Mouse (Mus musculus) olfactory bulb, adult 2 months (tissue): ENCODE results near the gene Stra6. TPM values are rescaled to one million over a fixed set of nuclear protein-coding genes. Genes with fewer than 3 reads are reported as not detected.
A peak's percentile ranks its signal among the peaks of the same experiment; 100 is the strongest.

Experiments used
- H3K27ac ChIP-seq: fragments of 200-500 bp; 2 replicates; pipeline ENCODE4 v1.5.1; 2012; ENCODE audit warnings: low read depth, low read length; ENCODE audit not compliant: insufficient read depth
- H3K4me1 ChIP-seq: fragments of 200-500 bp; 2 replicates; pipeline ENCODE4 v1.6.1; 2012; ENCODE audit warnings: low read length; ENCODE audit not compliant: control insufficient read depth, insufficient read depth
- H3K4me3 ChIP-seq: fragments of 200-500 bp; 2 replicates; pipeline ENCODE4 v1.5.1; 2012; ENCODE audit warnings: mild to moderate bottlenecking, low read depth, low read length, moderate library complexity; ENCODE audit not compliant: insufficient read depth
- CTCF ChIP-seq: fragments of 200-500 bp; IDR thresholded peaks from 2 replicates; pipeline ENCODE4 v1.5.1; 2012; ENCODE audit warnings: low read depth, mild to moderate bottlenecking, low read length, moderate library complexity; ENCODE audit not compliant: insufficient read depth
- POLR2A ChIP-seq: fragments of 200-500 bp; IDR thresholded peaks from 2 replicates; pipeline ENCODE4 v1.6.1; 2012; ENCODE audit warnings: mild to moderate bottlenecking, low read depth, low read length, moderate library complexity; ENCODE audit not compliant: insufficient read depth
- WGBS: fragments of 180-500 bp; shearing (Covaris S2); methylation state at CpG from one replicate; pipeline ENCODE4 v1.1.7; 2018; 5-methylcytosine and 5-hydroxymethylcytosine counted together
- polyA plus RNA-seq: library from polyadenylated mRNA; stranded (reverse); fragments of >200 nt; gene quantifications from 2 replicates; pipeline ENCODE4 v1.2.4, GENCODE M21; 2012; ENCODE audit warnings: low replicate concordance; ENCODE audit not compliant: missing spikeins, insufficient read depth, insufficient read length

Stra6 gene
- polyA plus RNA-seq, 1 experiment: not detected

- TF ChIP-seq POLR2A: no peak
- TF ChIP-seq CTCF: no peak
- Histone ChIP-seq H3K4me1 (peaks cover 69% of the 10 kb centered on the region), H3K4me3 (no peak overlapping the region), H3K27ac (peak overlapping the region; percentile 67)
- 45% methylated on average over 22 of the region's 22 CpGs for WGBS
Observed at GRCm38 (mm10) chr9:58113279-58113884, 49.8 kb downstream of the Stra6 start.

- TF ChIP-seq CTCF: no peak
- no peak for TF ChIP-seq POLR2A
- 55% methylated on average over 9 of the region's 9 CpGs for WGBS
- H3K27ac ChIP-seq: no peak overlapping the region
- H3K4me1 ChIP-seq: peaks cover 72% of the 10 kb centered on the region
- no peak overlapping the region for H3K4me3 ChIP-seq
Observed at GRCm38 (mm10) chr9:58114019-58114418, 50.4 kb downstream of the Stra6 start.

GRCm38 (mm10) chr9:58115297-58115925 is 51.8 kb downstream of the Stra6 start:
- TF ChIP-seq CTCF (no peak), POLR2A (no peak)
- WGBS: 45% methylated on average over 7 of the region's 7 CpGs
- peak overlapping the region; percentile 47; the same call in 1 of the 2 replicates for H3K27ac ChIP-seq
- peaks cover 64% of the 10 kb centered on the region for H3K4me1 ChIP-seq
- H3K4me3 ChIP-seq: no peak overlapping the region

- Histone ChIP-seq H3K4me1 (peaks cover 57% of the 10 kb centered on the region), H3K27ac (peak overlapping the region; percentile 47; the same call in 1 of the 2 replicates), H3K4me3 (no peak overlapping the region)
- WGBS: 50% methylated on average over 7 of the region's 7 CpGs
- TF ChIP-seq CTCF (no peak), POLR2A (no peak)
Observed at GRCm38 (mm10) chr9:58116024-58116651, 52.5 kb downstream of the Stra6 start.

GRCm38 (mm10) chr9:58118671-58119070 is 55.1 kb downstream of the Stra6 start, which contains the start of gene Ccdc33:
Gene Ccdc33 (minus strand): TSS chr9:58118823.
- Histone ChIP-seq H3K4me1 (peaks cover 36% of the 10 kb centered on the region), H3K4me3 (no peak within 1 kb of the TSS), H3K27ac (no peak within 1 kb of the TSS)
- TF ChIP-seq POLR2A (no peak), CTCF (no peak)
- 54% methylated on average over 2 of the region's 2 CpGs for WGBS

GRCm38 (mm10) chr9:58125085-58125484 is 61.5 kb downstream of the Stra6 start:
- Histone ChIP-seq H3K27ac (no peak overlapping the region), H3K4me1 (peaks cover 14% of the 10 kb centered on the region), H3K4me3 (no peak overlapping the region)
- TF ChIP-seq POLR2A (no peak), CTCF (no peak)
- WGBS: 48% methylated on average over 3 of the region's 3 CpGs

- Histone ChIP-seq H3K27ac (no peak overlapping the region), H3K4me3 (no peak overlapping the region), H3K4me1 (peaks cover 14% of the 10 kb centered on the region)
- TF ChIP-seq CTCF: no peak
- WGBS: 64% methylated on average over 4 of the region's 4 CpGs
Observed at GRCm38 (mm10) chr9:58125811-58126210, 62.2 kb downstream of the Stra6 start.

GRCm38 (mm10) chr9:58128926-58129413 is 65.4 kb downstream of the Stra6 start:
- Histone ChIP-seq H3K4me1 (peaks cover 13% of the 10 kb centered on the region), H3K4me3 (no peak overlapping the region), H3K27ac (no peak overlapping the region)
- WGBS: 56% methylated on average over 13 of the region's 13 CpGs
- no peak for TF ChIP-seq CTCF
- no peak for TF ChIP-seq POLR2A

GRCm38 (mm10) chr9:58129508-58129907 is 65.9 kb downstream of the Stra6 start:
- no peak overlapping the region for H3K4me3 ChIP-seq
- H3K27ac ChIP-seq: no peak overlapping the region
- H3K4me1 ChIP-seq: peaks cover 11% of the 10 kb centered on the region
- TF ChIP-seq POLR2A (no peak), CTCF (no peak)
- 78% methylated on average over 8 of the region's 8 CpGs for WGBS
